Mouse (Mus musculus) hindbrain, embryonic 10.5 days (tissue): ENCODE data around the gene Cog2. TPM values are rescaled to one million over a fixed set of nuclear protein-coding genes. Genes with fewer than 3 reads are reported as not detected.

Experiments
- DNase-seq: peaks from one replicate; pipeline ENCODE4 v3.0.0-alpha.2; 2017; ENCODE audit warnings: low spot score
- H3K27ac ChIP-seq: fragments of 300-500 bp; sonication (generic); 2 replicates; pipeline ENCODE4 v1.5.1; 2016; ENCODE audit warnings: mild to moderate bottlenecking, moderate library complexity
- H3K27me3 ChIP-seq: fragments of 300-500 bp; sonication (generic); 2 replicates; pipeline ENCODE4 v1.6.1; 2016; ENCODE audit warnings: mild to moderate bottlenecking; ENCODE audit not compliant: poor library complexity, insufficient read depth, severe bottlenecking
- H3K36me3 ChIP-seq: fragments of 300-500 bp; sonication (generic); 2 replicates; pipeline ENCODE4 v1.6.1; 2016; ENCODE audit warnings: mild to moderate bottlenecking, moderate library complexity
- H3K4me1 ChIP-seq: fragments of 300-500 bp; sonication (generic); replicated peaks from 2 replicates; pipeline ENCODE4 v1.6.1; 2016; ENCODE audit warnings: mild to moderate bottlenecking
- H3K4me3 ChIP-seq: fragments of 300-500 bp; sonication (generic); 2 replicates; pipeline ENCODE4 v1.5.1; 2016; ENCODE audit warnings: mild to moderate bottlenecking, moderate library complexity
- H3K9me3 ChIP-seq: fragments of 300-500 bp; sonication (generic); 2 replicates; pipeline ENCODE4 v1.6.1; 2016; ENCODE audit warnings: mild to moderate bottlenecking, moderate library complexity
- WGBS: fragments of 180-500 bp; shearing (Covaris S2); methylation state at CpG from one replicate; pipeline ENCODE4 v1.1.7; 2016; 5-methylcytosine and 5-hydroxymethylcytosine counted together
- polyA plus RNA-seq: library from polyadenylated mRNA; unstranded; fragments of >200 nt; fragmentation: Nextera tagmentation; extraction: Ambion mirVana; gene quantifications from 2 replicates; pipeline ENCODE4 v1.2.1, GENCODE M21; 2016

The Cog2 gene
- polyA plus RNA-seq, 1 experiment from 2014 or later, result 43.3 TPM

DNA sequence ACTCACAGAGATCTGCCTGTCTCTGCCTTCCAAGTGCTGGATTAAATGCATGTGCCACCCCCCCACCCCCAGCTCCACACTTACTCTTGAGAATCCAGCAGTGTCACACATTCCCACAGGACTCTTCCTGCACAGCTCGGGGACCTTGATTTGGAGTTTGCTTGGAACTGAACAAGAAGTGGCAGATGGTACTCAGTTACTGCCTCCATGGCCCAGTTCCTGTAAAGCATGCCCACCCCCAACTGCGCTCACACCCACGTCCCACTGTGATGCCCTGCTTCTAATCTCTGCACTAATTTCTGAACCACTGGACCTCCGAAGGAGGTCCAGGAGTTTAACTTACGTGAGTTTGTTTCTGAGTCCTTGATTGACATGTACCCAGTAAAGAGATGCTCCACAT lies 23.7 kb upstream of the Cog2 start:
- no peak for DNase-seq
- H3K27me3 ChIP-seq, result no peaks in the 10 kb centered on the region
- H3K36me3 ChIP-seq, result no peaks in the 10 kb centered on the region
- no peak overlapping the region for H3K27ac ChIP-seq
- H3K4me1 ChIP-seq, result no peaks in the 10 kb centered on the region
- 93% methylated on average over 5 of the region's 5 CpGs for WGBS
- H3K4me3 ChIP-seq, result no peak overlapping the region
- H3K9me3 ChIP-seq, result no peaks in the 10 kb centered on the region

DNA sequence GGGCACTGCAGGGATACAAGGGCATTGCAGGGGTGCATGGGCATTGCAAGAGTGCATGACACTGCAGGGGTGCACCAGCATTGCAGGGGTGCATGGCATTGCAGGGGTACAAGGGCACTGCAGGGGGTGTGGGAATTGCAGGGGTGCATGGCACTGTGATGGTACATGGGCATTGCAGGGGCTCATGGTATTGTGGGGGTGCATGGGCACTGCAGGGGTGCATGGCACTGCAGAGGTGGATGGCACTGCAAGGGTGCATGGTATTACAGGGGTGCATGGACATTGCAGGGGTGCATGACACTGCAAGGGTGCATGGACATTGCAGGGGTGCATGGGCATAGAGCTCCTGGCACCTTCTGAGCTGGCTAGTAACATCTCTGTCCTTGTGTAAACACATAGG lies 22.2 kb upstream of the Cog2 start:
- Histone ChIP-seq H3K4me1 (no peaks in the 10 kb centered on the region), H3K27me3 (no peaks in the 10 kb centered on the region), H3K9me3 (no peaks in the 10 kb centered on the region), H3K27ac (no peak overlapping the region), H3K4me3 (no peak overlapping the region), H3K36me3 (no peaks in the 10 kb centered on the region)
- no peak for DNase-seq

DNA sequence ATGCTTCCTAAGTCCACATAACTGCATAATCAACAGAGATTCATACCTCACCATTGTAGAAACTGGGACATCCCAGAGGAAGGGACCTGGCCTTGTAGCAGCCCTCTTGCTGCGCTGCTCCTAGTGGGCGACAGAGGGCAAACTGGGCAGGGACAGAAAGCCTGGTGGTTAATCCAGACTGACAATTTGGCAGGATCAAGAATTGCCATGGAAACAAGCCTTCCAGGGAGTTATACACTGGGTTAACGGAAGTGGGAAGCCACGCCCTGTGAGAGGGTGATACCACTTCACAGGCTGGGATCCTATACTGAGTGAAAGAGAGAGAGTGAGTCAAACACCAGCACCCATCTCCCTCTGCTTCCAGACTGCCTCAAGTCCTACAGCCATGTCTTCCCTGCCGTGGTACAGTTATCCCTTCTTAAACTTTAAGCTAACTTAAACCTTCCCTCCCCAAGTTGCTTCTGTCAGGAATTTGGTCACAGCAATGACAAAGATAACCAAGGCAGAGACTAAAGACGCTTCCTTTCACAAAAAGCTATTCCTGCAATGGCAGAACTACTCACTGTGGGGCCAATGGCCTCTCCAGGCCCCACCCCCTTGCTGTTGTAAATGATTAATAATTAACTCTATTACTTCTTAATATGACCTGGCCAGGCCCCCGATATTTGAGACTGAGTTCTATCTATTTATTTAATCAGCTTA lies 21.2 kb upstream of the Cog2 start:
- WGBS, result 60% methylated on average over 7 of the region's 7 CpGs

DNA sequence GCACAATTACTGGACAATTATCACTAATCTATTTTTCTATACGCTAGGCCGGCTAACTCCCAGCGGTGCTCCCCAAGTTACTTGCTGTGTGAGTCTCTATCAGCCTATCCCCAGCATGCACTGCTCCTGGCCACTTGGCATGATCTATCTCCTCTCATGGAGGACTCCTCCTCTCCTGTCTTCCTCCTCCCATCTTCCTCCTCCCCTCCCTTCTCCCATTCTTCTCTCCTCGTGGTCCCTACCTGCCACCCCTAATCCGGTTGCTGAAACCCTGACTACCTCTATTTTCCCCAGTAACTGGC lies 20.7 kb upstream of the Cog2 start:
- Histone ChIP-seq H3K9me3 (no peaks in the 10 kb centered on the region), H3K4me3 (no peak overlapping the region), H3K36me3 (no peaks in the 10 kb centered on the region), H3K4me1 (no peaks in the 10 kb centered on the region), H3K27me3 (no peaks in the 10 kb centered on the region), H3K27ac (no peak overlapping the region)
- WGBS, result 85% methylated on average over 5 of the region's 5 CpGs
- no peak for DNase-seq

More for the DNA sequence above, 21.2 kb upstream of the Cog2 start:
- no peak for DNase-seq
- H3K36me3 ChIP-seq, result no peaks in the 10 kb centered on the region
- no peaks in the 10 kb centered on the region for H3K27me3 ChIP-seq
- no peaks in the 10 kb centered on the region for H3K4me1 ChIP-seq
- no peak overlapping the region for H3K27ac ChIP-seq
- no peak overlapping the region for H3K4me3 ChIP-seq
- H3K9me3 ChIP-seq, result no peaks in the 10 kb centered on the region

DNA sequence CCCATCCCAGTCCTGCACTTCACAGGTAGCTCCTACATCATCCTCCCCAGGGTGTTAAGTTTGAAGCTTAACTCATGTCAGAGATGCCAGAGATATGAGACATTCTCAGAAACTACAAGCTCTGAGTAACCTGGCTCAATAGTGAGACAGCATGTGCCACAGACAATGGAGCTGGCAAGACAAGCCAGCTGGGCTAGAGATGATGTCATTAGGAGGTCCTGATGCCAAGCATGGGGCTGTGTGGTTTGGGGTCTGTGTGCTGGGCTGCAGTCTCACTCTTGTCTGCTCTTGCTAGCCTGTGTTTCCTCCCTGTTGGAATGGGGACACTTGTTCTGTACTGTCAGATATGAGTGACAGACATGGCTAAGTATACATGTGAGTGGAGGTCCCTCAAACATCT lies 14.9 kb upstream of the Cog2 start:
- H3K36me3 ChIP-seq, result no peaks in the 10 kb centered on the region
- H3K9me3 ChIP-seq, result no peaks in the 10 kb centered on the region
- no peak overlapping the region for H3K27ac ChIP-seq
- H3K4me3 ChIP-seq, result no peak overlapping the region
- no peaks in the 10 kb centered on the region for H3K4me1 ChIP-seq
- no peaks in the 10 kb centered on the region for H3K27me3 ChIP-seq
- no peak for DNase-seq

DNA sequence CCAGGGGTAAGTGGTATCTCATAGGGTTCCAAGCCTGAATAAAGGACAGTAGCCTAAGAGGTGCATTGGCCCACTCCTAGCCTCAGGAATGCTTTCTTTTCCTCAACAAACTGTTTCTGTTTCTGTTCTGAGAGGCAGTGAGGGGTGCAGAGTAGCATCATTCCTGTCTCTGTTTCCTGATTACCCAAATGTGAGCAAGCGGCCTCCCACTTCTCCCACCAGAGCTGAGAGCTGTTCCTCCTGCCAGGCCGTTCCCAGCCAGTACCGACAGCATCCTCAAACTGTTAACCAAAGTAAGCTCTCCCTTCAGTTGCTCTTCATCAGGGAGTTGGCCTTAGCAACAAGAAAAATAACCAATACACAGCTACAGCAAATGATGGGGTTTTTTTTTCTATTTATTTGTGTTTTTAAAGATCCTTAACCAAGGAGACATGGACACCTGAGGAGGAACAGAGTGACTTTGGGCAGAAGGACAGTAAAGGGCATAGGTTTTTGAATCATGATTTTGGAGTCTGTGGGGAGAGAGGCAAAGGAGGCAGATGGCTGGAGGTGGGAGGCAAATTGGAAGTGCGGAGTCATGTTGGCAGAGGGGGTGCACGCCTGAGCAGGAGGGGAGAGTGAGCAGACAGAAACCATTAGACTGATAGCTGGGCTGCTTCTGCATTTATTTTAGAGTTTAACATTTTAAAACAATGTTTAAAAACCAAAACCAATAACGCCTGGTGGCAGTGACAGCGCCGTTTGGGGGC lies 12.8 kb upstream of the Cog2 start:
- no peak overlapping the region for H3K4me3 ChIP-seq
- 78% methylated on average over 8 of the region's 8 CpGs for WGBS
- H3K9me3 ChIP-seq, result no peaks in the 10 kb centered on the region
- H3K27ac ChIP-seq, result no peak overlapping the region
- H3K4me1 ChIP-seq, result no peaks in the 10 kb centered on the region
- no peaks in the 10 kb centered on the region for H3K27me3 ChIP-seq
- H3K36me3 ChIP-seq, result no peaks in the 10 kb centered on the region
- DNase-seq, result no peak

DNA sequence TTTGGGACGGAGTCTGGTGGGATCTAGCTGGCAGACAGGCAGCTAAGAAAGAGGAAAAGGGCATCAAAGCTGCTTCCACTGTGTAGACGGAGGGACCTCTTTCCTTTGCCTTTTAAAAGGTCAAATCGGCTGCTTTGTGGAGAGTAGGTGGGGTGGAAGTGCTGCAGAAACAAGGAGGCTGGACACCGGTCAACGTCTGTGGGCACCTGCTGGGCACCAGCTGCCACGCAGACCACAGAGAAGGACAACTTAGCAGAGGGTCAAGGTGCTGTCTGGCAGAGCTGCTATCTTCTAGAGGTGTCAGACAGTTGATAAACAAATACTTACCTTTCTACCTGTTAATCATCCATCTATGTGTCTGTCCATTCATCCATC lies 12.3 kb upstream of the Cog2 start:
- no peak overlapping the region for H3K27ac ChIP-seq
- WGBS, result 76% methylated on average over 6 of the region's 6 CpGs

DNA sequence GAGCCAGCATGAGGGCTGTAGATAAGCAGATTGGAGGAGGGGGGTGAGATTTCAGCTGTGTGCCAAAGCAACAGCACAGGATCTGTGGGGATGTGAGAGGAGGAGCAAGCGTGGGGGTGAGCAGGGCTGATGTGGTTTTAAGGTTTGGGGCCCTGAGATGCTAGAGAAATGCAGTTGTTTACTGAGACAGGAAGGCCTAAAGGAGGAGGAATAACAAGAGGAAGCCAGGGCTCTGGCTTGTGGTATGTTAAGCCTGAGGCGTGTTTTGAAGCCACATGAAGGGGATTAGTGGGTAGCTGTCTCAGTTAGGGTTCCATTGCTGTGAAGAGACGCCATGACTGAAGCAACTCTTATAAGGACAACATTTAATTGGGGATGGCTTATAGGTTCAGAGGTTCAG lies 11.4 kb upstream of the Cog2 start:
- no peaks in the 10 kb centered on the region for H3K36me3 ChIP-seq
- no peaks in the 10 kb centered on the region for H3K4me1 ChIP-seq
- DNase-seq, result no peak
- no peak overlapping the region for H3K4me3 ChIP-seq
- WGBS, result 75% methylated on average over 3 of the region's 3 CpGs
- no peak overlapping the region for H3K27ac ChIP-seq
- no peaks in the 10 kb centered on the region for H3K27me3 ChIP-seq
- H3K9me3 ChIP-seq, result no peaks in the 10 kb centered on the region

More for the DNA sequence above, 12.3 kb upstream of the Cog2 start:
- no peaks in the 10 kb centered on the region for H3K27me3 ChIP-seq
- no peaks in the 10 kb centered on the region for H3K4me1 ChIP-seq
- no peak overlapping the region for H3K4me3 ChIP-seq
- H3K36me3 ChIP-seq, result no peaks in the 10 kb centered on the region
- no peak for DNase-seq
- no peaks in the 10 kb centered on the region for H3K9me3 ChIP-seq

DNA sequence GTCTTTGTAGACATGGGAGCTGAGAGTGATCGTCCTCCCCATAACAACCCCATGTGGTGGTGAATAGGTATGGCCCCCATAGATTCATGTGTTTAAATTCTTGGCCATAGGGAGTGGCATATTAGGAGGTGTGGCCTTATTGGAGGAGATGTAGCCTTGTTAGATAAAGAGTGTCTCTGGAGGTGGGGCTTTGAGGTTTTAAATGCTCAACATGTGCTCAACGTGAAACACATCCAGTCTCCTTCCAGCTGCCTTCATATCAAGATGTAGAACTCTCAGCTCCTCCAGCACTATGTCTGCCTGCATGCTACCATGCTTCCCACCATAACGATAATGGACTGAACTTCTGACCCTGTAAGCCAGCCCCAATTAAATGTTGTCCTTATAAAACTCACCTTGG lies 4.5 kb upstream of the Cog2 start:
- peaks cover 3% of the 10 kb centered on the region; the same call in 1 of the 2 replicates for H3K4me1 ChIP-seq
- H3K27me3 ChIP-seq, result no peaks in the 10 kb centered on the region; the same call in 1 of the 2 replicates
- H3K4me3 ChIP-seq, result no peak overlapping the region
- no peak for DNase-seq
- no peaks in the 10 kb centered on the region for H3K9me3 ChIP-seq
- H3K27ac ChIP-seq, result no peak overlapping the region
- 67% methylated on average over 3 of the region's 3 CpGs for WGBS
- no peaks in the 10 kb centered on the region for H3K36me3 ChIP-seq

DNA sequence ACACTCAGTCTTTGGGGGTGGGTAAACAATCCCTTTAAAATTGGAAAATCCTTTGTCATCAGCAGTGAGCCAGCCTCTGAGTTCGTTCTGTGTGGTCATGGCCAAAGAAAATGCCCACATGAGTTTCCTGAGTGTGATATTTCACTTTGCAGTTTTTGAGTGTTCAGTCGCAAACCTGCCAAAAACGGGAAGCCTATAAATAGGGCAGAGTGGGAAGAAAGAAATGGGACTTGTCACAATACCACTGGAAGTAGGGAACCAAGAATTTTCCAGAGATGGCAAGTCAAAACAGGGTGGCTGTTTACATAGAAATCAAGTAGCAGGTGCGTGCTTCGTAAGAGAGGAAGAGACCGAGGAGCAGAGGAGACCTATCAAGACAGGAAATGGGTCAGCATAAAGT lies 4.0 kb upstream of the Cog2 start:
- Histone ChIP-seq H3K4me3 (no peak overlapping the region), H3K4me1 (peaks cover 8% of the 10 kb centered on the region), H3K27ac (no peak overlapping the region), H3K9me3 (no peaks in the 10 kb centered on the region), H3K36me3 (no peaks in the 10 kb centered on the region), H3K27me3 (no peaks in the 10 kb centered on the region; the same call in 1 of the 2 replicates)
- 79% methylated on average over 6 of the region's 6 CpGs for WGBS
- DNase-seq, result no peak

DNA sequence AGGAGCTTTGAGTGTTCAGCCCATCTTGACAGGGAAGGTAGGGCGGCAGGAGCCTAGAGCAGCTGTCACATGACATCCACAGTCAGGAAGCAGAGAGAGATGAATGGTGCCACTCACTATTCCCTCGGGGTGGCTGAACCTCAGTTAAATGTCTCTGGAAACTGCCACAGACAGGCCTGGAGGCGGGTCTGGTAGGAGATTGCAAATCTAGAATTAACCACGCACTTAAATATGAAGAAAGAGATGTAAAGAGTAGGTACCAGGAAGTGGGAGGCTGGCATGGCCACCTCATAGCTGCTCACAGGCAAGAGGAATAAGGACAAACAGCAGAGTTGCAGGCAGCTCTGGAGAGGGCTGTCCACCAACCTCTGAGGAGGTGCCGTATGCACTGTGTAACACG lies 3.4 kb upstream of the Cog2 start:
- Histone ChIP-seq H3K27me3 (no peaks in the 10 kb centered on the region; the same call in 1 of the 2 replicates), H3K9me3 (no peaks in the 10 kb centered on the region), H3K4me1 (peaks cover 14% of the 10 kb centered on the region), H3K27ac (no peak overlapping the region), H3K36me3 (no peaks in the 10 kb centered on the region), H3K4me3 (no peak overlapping the region)
- 77% methylated on average over 6 of the region's 6 CpGs for WGBS
- no peak for DNase-seq

DNA sequence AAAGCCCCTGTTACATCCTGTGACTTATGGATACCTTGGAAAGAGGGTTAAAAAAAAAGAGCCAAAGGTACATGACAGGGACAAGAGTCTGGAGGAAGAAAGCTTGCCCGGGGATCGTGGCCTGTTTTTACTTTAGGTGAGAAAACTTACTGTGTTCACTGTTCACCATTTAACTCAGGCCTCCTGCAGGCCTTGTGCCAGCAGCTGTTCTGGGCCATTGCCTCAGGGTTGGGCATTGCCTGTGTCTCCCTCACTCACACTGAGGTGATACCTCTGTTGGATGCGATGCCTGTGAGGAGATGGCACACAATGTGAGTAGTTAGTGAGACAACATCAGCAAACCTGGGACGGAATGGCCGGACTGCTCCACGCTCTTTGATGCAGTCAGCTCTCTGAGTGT lies 1.4 kb downstream of the Cog2 start:
- H3K4me3 ChIP-seq, result peak overlapping the region; percentile 82; the same call in 1 of the 2 replicates
- H3K27ac ChIP-seq, result no peak overlapping the region
- WGBS, result 93% methylated on average over 6 of the region's 6 CpGs
- no peaks in the 10 kb centered on the region; the same call in 1 of the 2 replicates for H3K27me3 ChIP-seq
- H3K9me3 ChIP-seq, result no peaks in the 10 kb centered on the region
- peaks cover 31% of the 10 kb centered on the region for H3K36me3 ChIP-seq
- peaks cover 18% of the 10 kb centered on the region for H3K4me1 ChIP-seq
- no peak for DNase-seq

DNA sequence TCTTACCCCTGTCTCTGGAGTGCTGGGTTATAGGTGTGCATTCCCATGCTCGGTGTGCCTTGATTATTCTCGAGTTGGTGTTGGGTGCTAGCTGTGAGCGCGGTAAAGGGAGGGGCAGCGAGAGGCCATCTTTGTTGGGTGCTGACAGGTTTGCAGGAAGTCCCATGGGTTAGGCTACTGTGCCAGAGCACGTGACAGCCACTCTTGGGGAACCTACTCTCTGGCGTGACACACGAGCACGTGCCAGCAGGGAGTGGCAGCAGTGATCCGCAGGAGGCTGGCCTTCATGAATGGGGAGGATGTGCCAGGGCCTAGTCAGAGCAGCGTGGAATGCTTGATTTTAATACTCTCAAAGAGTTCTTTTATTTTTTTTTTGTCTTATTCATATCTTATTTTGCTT lies 5.7 kb downstream of the Cog2 start:
- Histone ChIP-seq H3K4me3 (no peak overlapping the region), H3K36me3 (peaks cover 74% of the 10 kb centered on the region), H3K27me3 (no peaks in the 10 kb centered on the region), H3K27ac (no peak overlapping the region), H3K4me1 (peaks cover 12% of the 10 kb centered on the region), H3K9me3 (no peaks in the 10 kb centered on the region)
- WGBS, result 95% methylated on average over 11 of the region's 11 CpGs
- no peak for DNase-seq
